Comparison of ENCODE assay signal across 8 mouse cellular contexts in the genomic region with DNA sequence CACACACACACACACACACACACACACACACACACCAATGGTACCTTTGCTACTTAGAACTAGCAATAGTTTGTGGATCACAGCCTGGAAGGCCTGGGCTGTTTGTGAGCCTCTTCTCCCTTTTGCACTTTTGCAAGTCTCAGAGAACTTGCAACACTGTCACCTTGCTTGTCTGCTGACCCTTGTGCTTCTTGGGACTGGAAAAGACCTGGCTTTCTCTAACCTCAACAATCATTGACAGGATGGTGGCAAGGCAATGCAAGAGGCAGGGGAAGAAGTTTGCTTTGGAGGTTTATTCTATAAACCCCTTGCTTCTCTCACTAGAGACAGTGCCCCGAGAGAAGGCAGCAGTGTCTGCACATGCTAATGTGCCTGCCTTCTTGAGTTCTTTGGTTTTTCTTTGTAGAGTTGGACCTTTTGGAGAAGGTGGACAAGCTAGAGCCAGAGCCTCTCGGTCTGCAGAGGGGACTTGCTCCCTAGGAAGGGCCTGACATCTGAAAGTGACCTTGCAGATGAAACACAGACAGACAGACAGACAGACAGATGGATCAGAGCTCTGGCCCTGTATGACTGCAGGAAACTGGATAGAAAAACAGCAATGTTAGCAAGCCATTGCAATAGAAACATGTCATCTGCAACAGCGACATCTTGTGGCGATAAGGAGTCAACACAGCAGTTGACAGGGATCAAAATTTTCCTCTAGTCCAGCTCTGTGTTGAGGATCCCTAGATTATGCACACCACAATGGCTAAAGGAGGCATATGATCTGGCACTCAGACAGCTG.
A peak's percentile ranks its signal among the peaks of the same experiment; 100 is the strongest.
DNase-seq lines count a peak whose midpoint lies in the region; ATAC-seq lines count a peak whose summit lies in the region.

No protein-coding gene starts in this region.

- no peaks in the 10 kb centered on the region for H3K9me3 ChIP-seq in embryonic facial prominence, embryonic 10.5 days
- no peaks in the 10 kb centered on the region for H3K9me3 ChIP-seq in intestine, embryonic 14.5 days (ENCODE audit: control insufficient read depth, low read length)
- H3K9me3 ChIP-seq in midbrain, embryonic 14.5 days (ENCODE audit: control insufficient read depth, low read length) = no peaks in the 10 kb centered on the region

- no peaks in the 10 kb centered on the region for H3K4me1 ChIP-seq in embryonic facial prominence, embryonic 10.5 days
- peaks cover 8% of the 10 kb centered on the region; the same call in 1 of the 2 replicates for H3K4me1 ChIP-seq in intestine, embryonic 14.5 days (replicated peaks; ENCODE audit: control insufficient read depth, insufficient read depth, low read length)
- H3K4me1 ChIP-seq in midbrain, embryonic 14.5 days (ENCODE audit: control insufficient read depth, insufficient read depth, low read length) = no peaks in the 10 kb centered on the region

- H3K36me3 ChIP-seq in embryonic facial prominence, embryonic 10.5 days (replicated peaks) = no peaks in the 10 kb centered on the region
- no peaks in the 10 kb centered on the region for H3K36me3 ChIP-seq in intestine, embryonic 14.5 days (ENCODE audit: control insufficient read depth, insufficient read depth, low read length)
- H3K36me3 ChIP-seq in midbrain, embryonic 14.5 days (ENCODE audit: control insufficient read depth, insufficient read depth, low read length) = no peaks in the 10 kb centered on the region

- intact Hi-C loops in left cerebral cortex, postnatal 25 days (cut with DNase I) = loop anchor here (1.0 to 10.0 kb wide), 2 partner anchors 260 to 916 kb away; no protein-coding TSS in a partner anchor

- DNase-seq in adrenal gland, adult (ENCODE audit: inconsistent age in 2 of 2, low spot score in 1 of 2) = peak; percentile 18 to 75
- no peak for DNase-seq in adrenal gland, postnatal 4 days (ENCODE audit: low spot score in 2 of 2)
- DNase-seq in adrenal gland, postnatal 14 days = peak; percentile 50
- peak; percentile 30 for DNase-seq in embryonic facial prominence, embryonic 10.5 days (ENCODE audit: low spot score)
- peak; percentile 64 for DNase-seq in intestine, embryonic 14.5 days (ENCODE audit: low spot score)
- DNase-seq in left cerebral cortex, postnatal 25 days (ENCODE audit: low spot score in 2 of 2) = peak; percentile 69 to 77
- peak; percentile 89 for DNase-seq in midbrain, embryonic 14.5 days
- DNase-seq in spleen, postnatal 14 days (ENCODE audit: low spot score in 2 of 2) = no peak

- no peak overlapping the region for H3K9ac ChIP-seq in intestine, embryonic 14.5 days (ENCODE audit: low read length)
- no peak overlapping the region for H3K9ac ChIP-seq in midbrain, embryonic 14.5 days (replicated peaks; ENCODE audit: low read length)

- ATAC-seq in intestine, embryonic 14.5 days (replicated peaks; ENCODE audit: low FRiP score, low TSS enrichment, low read depth) = peak; percentile 36; the same call in 1 of the 2 replicates
- peak; percentile 82 for ATAC-seq in midbrain, embryonic 14.5 days (ENCODE audit: low FRiP score, low TSS enrichment)

- WGBS in embryonic facial prominence, embryonic 10.5 days = 30% methylated on average over 4 of the region's 4 CpGs
- WGBS in intestine, embryonic 14.5 days = 20% methylated on average over 4 of the region's 4 CpGs
- 27% methylated on average over 4 of the region's 4 CpGs for WGBS in midbrain, embryonic 14.5 days

- H3K4me2 ChIP-seq in intestine, embryonic 14.5 days (ENCODE audit: low read length) = no peak overlapping the region
- H3K4me2 ChIP-seq in midbrain, embryonic 14.5 days (ENCODE audit: low read length) = no peak overlapping the region

- no peak overlapping the region for H3K27ac ChIP-seq in embryonic facial prominence, embryonic 10.5 days (replicated peaks)
- no peak overlapping the region for H3K27ac ChIP-seq in intestine, embryonic 14.5 days (ENCODE audit: low read depth)
- no peak overlapping the region for H3K27ac ChIP-seq in midbrain, embryonic 14.5 days (replicated peaks; ENCODE audit: low read depth, low read length)

- no peak overlapping the region for H3K4me3 ChIP-seq in embryonic facial prominence, embryonic 10.5 days
- H3K4me3 ChIP-seq in intestine, embryonic 14.5 days (ENCODE audit: low read depth, low read length) = no peak overlapping the region
- H3K4me3 ChIP-seq in midbrain, embryonic 14.5 days (replicated peaks; ENCODE audit: low read depth, low read length) = no peak overlapping the region

- no peaks in the 10 kb centered on the region for H3K27me3 ChIP-seq in embryonic facial prominence, embryonic 10.5 days (replicated peaks; ENCODE audit: low read depth, poor library complexity, severe bottlenecking)
- no peaks in the 10 kb centered on the region for H3K27me3 ChIP-seq in intestine, embryonic 14.5 days (replicated peaks; ENCODE audit: control insufficient read depth, insufficient read depth, low read length)
- H3K27me3 ChIP-seq in midbrain, embryonic 14.5 days (ENCODE audit: control insufficient read depth, insufficient read depth, low read length) = no peaks in the 10 kb centered on the region

Comparison
In these comparisons a context has a peak if more than half of its experiments do, and no peak if none do; other contexts are left out.
1. DNase-seq: peak in adrenal gland, adult (2 of 2), adrenal gland, postnatal 14 days (single experiment), embryonic facial prominence, embryonic 10.5 days (single experiment), intestine, embryonic 14.5 days (single experiment), left cerebral cortex, postnatal 25 days (2 of 2) and midbrain, embryonic 14.5 days (single experiment); none in adrenal gland, postnatal 4 days (0 of 2) and spleen, postnatal 14 days (0 of 2).